Mouse (Mus musculus): ENCODE measurements around the gene Plxna2. TPM values are rescaled to one million over a fixed set of nuclear protein-coding genes. Genes with fewer than 3 reads are reported as not detected.

Gene Plxna2
- total RNA-seq, 2 experiments from 2014 or later: 26.6 to 29.7 TPM

- intact Hi-C loops (cut with DNase I): no loop called here
- DNase-seq: no peak
Observed at GRCm38 (mm10) chr1:194793226-194793924, 175.4 kb downstream of the Plxna2 start.

DNA sequence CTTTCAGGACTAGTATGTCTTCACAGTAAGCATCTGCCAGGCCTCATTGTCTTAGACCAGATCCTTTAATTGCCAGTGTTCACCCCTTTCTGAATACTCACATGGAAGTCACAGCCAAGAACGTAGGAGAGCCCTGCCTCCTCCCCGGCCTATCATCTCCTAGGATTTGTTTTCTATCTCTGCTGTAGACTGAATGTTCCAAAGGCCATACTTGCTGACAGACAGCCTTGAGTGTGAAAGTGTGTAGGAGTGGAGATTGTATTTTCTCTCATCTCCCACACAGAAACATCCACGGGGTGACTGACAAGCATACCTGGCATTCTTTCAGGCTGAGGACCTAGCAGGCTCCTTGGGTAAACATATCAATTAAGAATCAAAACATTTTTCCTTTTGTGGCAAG is 177.3 kb downstream of the Plxna2 start:
- intact Hi-C loops (cut with DNase I): no loop called here

GRCm38 (mm10) chr1:194797843-194798242 is 179.8 kb downstream of the Plxna2 start:
- DNase-seq: no peak
- intact Hi-C loops (cut with DNase I): loop anchor here (1.0 kb wide), 1 partner anchor 28 kb away; no protein-coding TSS in a partner anchor

More for the DNA sequence above, 177.3 kb downstream of the Plxna2 start:
- no peak for DNase-seq

GRCm38 (mm10) chr1:194798511-194798910 is 180.5 kb downstream of the Plxna2 start:
- DNase-seq: no peak
- intact Hi-C loops (cut with DNase I): no loop called here

GRCm38 (mm10) chr1:194808261-194808660 is 190.2 kb downstream of the Plxna2 start:
- peak; percentile 54 to 67 for DNase-seq
- intact Hi-C loops (cut with DNase I): no loop called here

DNA sequence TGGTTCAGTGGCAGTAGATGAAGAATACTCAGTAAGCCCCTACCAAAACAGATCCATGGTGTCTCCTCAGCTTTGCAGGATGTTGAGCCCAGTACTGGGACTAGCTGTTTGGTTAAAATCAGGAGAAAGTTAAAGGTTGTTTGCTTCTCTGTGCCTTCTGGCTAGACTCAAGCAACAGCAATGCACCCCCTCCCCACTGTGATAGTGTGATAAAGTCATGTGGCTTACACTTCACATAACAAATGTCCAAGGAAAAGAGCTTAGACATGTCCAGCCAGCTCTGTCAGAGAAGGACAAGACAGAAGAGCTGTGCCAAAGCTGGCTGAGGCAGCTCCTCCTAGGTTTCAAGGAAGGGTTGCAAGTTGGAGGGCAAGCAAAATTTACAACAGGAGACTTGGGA is 190.7 kb downstream of the Plxna2 start:
- peak in 1 of 2 experiments; percentile 12 for DNase-seq
- intact Hi-C loops (cut with DNase I): no loop called here

- no peak for DNase-seq
- intact Hi-C loops (cut with DNase I): no loop called here
Observed at GRCm38 (mm10) chr1:194809600-194809999, 191.6 kb downstream of the Plxna2 start.

DNA sequence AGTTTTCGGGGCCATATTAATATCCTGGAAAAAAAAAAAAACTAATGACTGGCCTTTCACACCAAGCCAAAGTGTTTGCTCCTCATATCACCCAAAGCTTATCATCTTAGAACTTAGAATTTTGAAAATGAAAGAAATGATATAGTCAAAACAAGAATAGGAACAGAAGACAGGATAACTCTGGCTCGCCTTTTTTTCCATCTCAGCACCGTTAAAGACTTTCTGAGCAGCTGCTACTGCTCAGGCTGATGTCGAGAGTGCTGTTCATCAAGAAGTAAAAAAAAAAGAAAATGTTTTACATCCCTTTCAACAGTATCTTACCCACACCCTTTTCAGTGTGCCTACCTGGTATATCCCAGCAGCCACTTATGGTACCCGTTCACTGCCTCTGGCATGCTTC is 196.2 kb downstream of the Plxna2 start:
- no peak for DNase-seq
- intact Hi-C loops (cut with DNase I): loop anchor here (2.0 kb wide), 1 partner anchor 195 kb away; the partner anchor contains the start of gene Plxna2

- DNase-seq: no peak
- intact Hi-C loops (cut with DNase I): loop anchor here (2.0 to 5.0 kb wide), 2 partner anchors 58 to 197 kb away; partner anchors contain the start of gene Plxna2
Observed at GRCm38 (mm10) chr1:194815547-194815946, 197.5 kb downstream of the Plxna2 start.

- intact Hi-C loops (cut with DNase I): loop anchor here (5.0 kb wide), 1 partner anchor 60 kb away; no protein-coding TSS in a partner anchor
Observed at GRCm38 (mm10) chr1:194816913-194817312, 198.9 kb downstream of the Plxna2 start.

GRCm38 (mm10) chr1:194820953-194821352 is 202.9 kb downstream of the Plxna2 start:
- no peak for DNase-seq
- intact Hi-C loops (cut with DNase I): no loop called here

More at GRCm38 (mm10) chr1:194816913-194817312, 198.9 kb downstream of the Plxna2 start:
- DNase-seq: peak; percentile 78 to 89

GRCm38 (mm10) chr1:194821721-194822120 is 203.7 kb downstream of the Plxna2 start:
- intact Hi-C loops (cut with DNase I): no loop called here
- no peak for DNase-seq

DNA sequence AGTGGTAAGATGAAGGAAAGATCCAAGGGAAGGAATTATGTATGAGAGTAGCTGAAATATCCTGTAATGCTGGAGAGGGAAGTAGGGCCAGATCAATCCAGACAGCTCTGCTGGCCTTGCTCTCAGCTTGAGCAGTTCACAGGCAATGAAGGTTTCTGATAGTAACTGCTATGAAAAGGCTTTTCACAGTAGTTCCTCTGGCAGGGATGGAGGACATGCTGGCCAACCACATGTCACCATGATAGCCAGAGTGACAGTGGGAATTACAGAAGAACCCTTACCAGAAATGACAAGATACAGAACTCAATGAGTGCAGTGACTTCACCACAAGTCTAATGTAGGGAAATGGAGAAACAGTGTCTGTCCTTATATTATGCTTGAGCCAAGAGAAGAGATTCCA is 210.3 kb downstream of the Plxna2 start:
- no peak for DNase-seq
- intact Hi-C loops (cut with DNase I): no loop called here

DNA sequence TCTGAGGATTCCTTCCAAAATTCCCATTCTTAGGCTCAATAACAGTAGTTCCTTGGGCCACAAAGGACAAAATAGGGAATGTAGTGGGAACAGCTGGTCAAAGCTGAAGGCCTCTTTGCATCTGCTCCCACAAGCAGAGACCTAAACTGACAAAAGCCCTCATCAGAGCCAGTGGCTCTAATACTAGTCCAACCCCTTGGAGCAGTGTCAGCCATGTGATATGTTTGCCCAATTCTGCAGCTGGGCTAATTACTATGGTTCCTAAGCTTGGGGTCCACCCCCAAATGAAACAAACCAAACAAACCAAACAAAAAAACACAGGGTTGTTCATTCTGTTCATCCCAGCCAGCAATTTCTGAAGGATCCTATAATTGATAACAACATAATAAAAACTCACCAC is 217.2 kb downstream of the Plxna2 start:
- intact Hi-C loops (cut with DNase I): no loop called here
- peak; percentile 27 to 37 for DNase-seq

- no peak for DNase-seq
- intact Hi-C loops (cut with DNase I): no loop called here
Observed at GRCm38 (mm10) chr1:194836182-194836581, 218.2 kb downstream of the Plxna2 start.

DNA sequence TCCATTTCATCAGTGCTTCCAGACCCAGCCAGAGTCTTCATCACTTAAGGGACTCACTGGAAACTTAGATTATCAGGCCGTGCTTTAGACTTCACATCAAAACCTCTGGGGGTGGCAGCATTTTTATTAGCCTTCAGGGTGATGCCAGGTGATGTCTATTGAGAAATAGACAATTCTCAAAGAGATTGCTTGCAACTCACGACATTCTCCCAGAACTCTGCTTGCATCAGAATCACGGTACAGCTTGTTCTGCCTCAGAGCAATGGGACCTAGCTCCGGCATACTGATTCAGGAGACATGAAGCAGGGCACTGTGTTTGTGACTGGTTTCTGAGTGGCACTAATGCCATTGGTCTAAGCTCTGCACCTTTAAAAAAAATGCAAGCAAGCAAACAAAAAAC is 218.7 kb downstream of the Plxna2 start:
- intact Hi-C loops (cut with DNase I): no loop called here
- no peak for DNase-seq

- peak in 1 of 2 experiments; percentile 66 for DNase-seq
- intact Hi-C loops (cut with DNase I): loop anchor here (2.0 kb wide), 2 partner anchors 39 to 121 kb away; no protein-coding TSS in a partner anchor
Observed at GRCm38 (mm10) chr1:194839230-194839910, 221.4 kb downstream of the Plxna2 start.

GRCm38 (mm10) chr1:194843020-194843419 is 225.0 kb downstream of the Plxna2 start:
- intact Hi-C loops (cut with DNase I): no loop called here
- no peak for DNase-seq

GRCm38 (mm10) chr1:194847014-194847413 is 229.0 kb downstream of the Plxna2 start:
- intact Hi-C loops (cut with DNase I): no loop called here

DNA sequence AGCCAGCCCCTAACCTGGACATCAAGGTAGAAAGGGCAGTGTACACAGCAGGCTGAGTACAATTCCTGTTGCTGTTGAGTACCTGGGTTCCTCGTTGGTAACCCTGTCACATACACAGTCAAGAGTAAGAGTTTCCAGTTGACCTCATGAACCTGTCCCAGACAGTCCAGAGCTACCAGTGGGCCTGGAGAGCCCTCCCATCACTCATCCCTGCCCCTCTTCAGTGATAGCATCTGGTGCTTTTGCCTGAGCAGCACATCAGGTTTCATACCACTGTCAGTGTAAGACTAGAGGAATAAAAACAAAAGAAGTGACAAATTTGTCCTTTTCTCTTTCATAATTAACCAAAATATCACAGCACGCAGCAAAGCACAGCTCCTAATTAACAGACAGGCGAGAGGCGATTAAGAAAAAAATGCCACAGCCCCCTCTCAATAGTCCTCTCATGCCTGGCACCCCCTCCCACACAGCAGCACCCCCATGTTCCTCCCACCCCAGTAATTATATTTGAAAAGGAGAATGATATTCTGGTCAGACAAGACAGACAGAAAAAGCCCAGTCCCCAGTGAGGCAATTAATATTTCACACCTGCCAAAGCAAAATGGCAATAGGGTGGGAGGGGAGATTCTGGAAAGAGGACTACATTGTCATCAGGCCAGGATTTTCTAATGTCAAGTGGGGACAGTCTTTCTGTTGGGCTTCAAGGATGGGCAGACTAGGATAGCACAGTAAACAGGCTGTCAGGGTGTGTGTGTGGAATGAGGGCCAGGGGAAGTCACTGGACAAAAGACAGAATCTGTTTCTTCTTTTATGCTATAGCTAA is 233.4 kb downstream of the Plxna2 start:
- intact Hi-C loops (cut with DNase I): no loop called here
- no peak for DNase-seq

More at GRCm38 (mm10) chr1:194847014-194847413, 229.0 kb downstream of the Plxna2 start:
- no peak for DNase-seq

DNA sequence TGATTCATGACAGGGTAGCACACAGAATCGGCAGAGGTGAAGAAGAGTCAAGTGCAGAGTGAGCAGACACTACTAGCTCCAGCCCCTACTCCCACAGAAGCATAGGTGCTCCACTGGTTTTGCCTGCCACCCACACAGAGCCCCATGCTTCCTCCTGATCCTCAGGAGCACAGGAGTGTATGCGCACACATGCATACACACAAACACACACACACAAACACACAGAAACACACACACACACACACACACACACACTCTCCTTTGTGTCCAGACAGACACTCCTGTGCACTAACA is 234.0 kb downstream of the Plxna2 start:
- DNase-seq: no peak
- intact Hi-C loops (cut with DNase I): no loop called here
